Mouse (Mus musculus) bone marrow, adult 2 months (tissue): ENCODE measurements around the gene Nav1. TPM values are rescaled to one million over a fixed set of nuclear protein-coding genes. Genes with fewer than 3 reads are reported as not detected.

Source experiments
- H3K27ac ChIP-seq: fragments of 200-500 bp; 2 replicates; pipeline ENCODE4 v1.5.1; 2012; ENCODE audit warnings: low read depth, mild to moderate bottlenecking, control low read depth, inconsistent platforms, low read length; ENCODE audit not compliant: control insufficient read depth, poor library complexity, insufficient read depth
- H3K4me1 ChIP-seq: fragments of 200-500 bp; 2 replicates; pipeline ENCODE4 v1.6.1; 2011; ENCODE audit warnings: low read length; ENCODE audit not compliant: control insufficient read depth, insufficient read depth
- H3K4me3 ChIP-seq: fragments of 200-500 bp; replicated peaks from 2 replicates; pipeline ENCODE3; 2011; ENCODE audit warnings: mild to moderate bottlenecking, low read depth, low read length, control low read depth; ENCODE audit not compliant: control insufficient read depth
- CTCF ChIP-seq: fragments of 200-500 bp; IDR thresholded peaks from 2 replicates; pipeline ENCODE4 v1.5.1; 2011; ENCODE audit warnings: low read length, control low read depth; ENCODE audit not compliant: control insufficient read depth, insufficient read depth
- POLR2A ChIP-seq: fragments of 200-500 bp; IDR thresholded peaks from 2 replicates; pipeline ENCODE4 v1.6.1; 2011; ENCODE audit warnings: low read depth, mild to moderate bottlenecking, control low read depth, low read length, borderline replicate concordance; ENCODE audit not compliant: control insufficient read depth
- WGBS: fragments of 180-500 bp; shearing (Covaris S2); methylation state at CpG from one replicate; pipeline ENCODE4 v1.1.7; 2018; 5-methylcytosine and 5-hydroxymethylcytosine counted together
- polyA plus RNA-seq: library from polyadenylated mRNA; stranded (reverse); fragments of >200 nt; gene quantifications from 2 replicates; pipeline ENCODE4 v1.2.4, GENCODE M21; 2011; ENCODE audit warnings: low replicate concordance; ENCODE audit not compliant: missing spikeins, insufficient read depth, insufficient read length

Gene Nav1
- polyA plus RNA-seq, 1 experiment, result 22.7 TPM

- 79% methylated on average over 11 of the region's 11 CpGs for WGBS
- TF ChIP-seq POLR2A (no peak), CTCF (no peak)
Measured at GRCm38 (mm10) chr1:135635323-135636064, 28.4 kb upstream of the Nav1 start.

GRCm38 (mm10) chr1:135634791-135635190 is 27.7 kb upstream of the Nav1 start:
- no peak overlapping the region for H3K4me3 ChIP-seq
- H3K4me1 ChIP-seq, result peaks cover 1% of the 10 kb centered on the region
- WGBS, result 56% methylated on average over 6 of the region's 6 CpGs
- TF ChIP-seq POLR2A (no peak), CTCF (no peak)
- no peak overlapping the region for H3K27ac ChIP-seq

More at GRCm38 (mm10) chr1:135635323-135636064, 28.4 kb upstream of the Nav1 start:
- H3K27ac ChIP-seq, result no peak overlapping the region
- no peak overlapping the region for H3K4me3 ChIP-seq
- H3K4me1 ChIP-seq, result peaks cover 1% of the 10 kb centered on the region

- 82% methylated on average over 2 of the region's 2 CpGs for WGBS
- Histone ChIP-seq H3K4me3 (no peak overlapping the region), H3K27ac (no peak overlapping the region), H3K4me1 (peaks cover 1% of the 10 kb centered on the region)
- TF ChIP-seq CTCF, result no peak
Measured at GRCm38 (mm10) chr1:135633884-135634283, 26.8 kb upstream of the Nav1 start.

GRCm38 (mm10) chr1:135633478-135633877 is 26.4 kb upstream of the Nav1 start:
- WGBS, result 69% methylated on average over 4 of the region's 4 CpGs
- Histone ChIP-seq H3K4me3 (no peak overlapping the region), H3K4me1 (peaks cover 1% of the 10 kb centered on the region), H3K27ac (no peak overlapping the region)
- TF ChIP-seq CTCF (no peak), POLR2A (no peak)

GRCm38 (mm10) chr1:135632199-135632598 is 25.1 kb upstream of the Nav1 start:
- peaks cover 1% of the 10 kb centered on the region for H3K4me1 ChIP-seq
- TF ChIP-seq CTCF, result no peak
- TF ChIP-seq POLR2A, result no peak
- no peak overlapping the region for H3K27ac ChIP-seq
- WGBS, result 69% methylated on average over 1 of the region's 1 CpGs
- H3K4me3 ChIP-seq, result no peak overlapping the region

- no peak overlapping the region for H3K4me3 ChIP-seq
- WGBS, result 2% methylated on average over 8 of the region's 8 CpGs
- no peak for TF ChIP-seq POLR2A
- no peak for TF ChIP-seq CTCF
- no peak overlapping the region for H3K27ac ChIP-seq
- peaks cover 1% of the 10 kb centered on the region for H3K4me1 ChIP-seq
Measured at GRCm38 (mm10) chr1:135631515-135631914, 24.4 kb upstream of the Nav1 start.

GRCm38 (mm10) chr1:135629846-135630245 is 22.8 kb upstream of the Nav1 start:
- no peak overlapping the region for H3K4me3 ChIP-seq
- H3K4me1 ChIP-seq, result peaks cover 1% of the 10 kb centered on the region
- TF ChIP-seq CTCF, result no peak
- no peak for TF ChIP-seq POLR2A
- H3K27ac ChIP-seq, result no peak overlapping the region
- WGBS, result 88% methylated on average over 5 of the region's 5 CpGs

GRCm38 (mm10) chr1:135626218-135626617 is 19.1 kb upstream of the Nav1 start:
- no peak overlapping the region for H3K27ac ChIP-seq
- TF ChIP-seq POLR2A (no peak), CTCF (no peak)
- 35% methylated on average over 6 of the region's 6 CpGs for WGBS
- H3K4me3 ChIP-seq, result no peak overlapping the region
- no peaks in the 10 kb centered on the region; the same call in 1 of the 2 replicates for H3K4me1 ChIP-seq
